Mouse (Mus musculus) liver, adult (tissue): ENCODE measurements around the gene Fndc3b.

Experiments
- GATA4 ChIP-seq: IDR thresholded peaks from 2 replicates; pipeline ENCODE4 v1.6.1; 2014; ENCODE audit warnings: mild to moderate bottlenecking, low read length; ENCODE audit not compliant: insufficient replicate concordance

The Fndc3b gene

GRCm38 (mm10) chr3:27483321-27483720 is 227.8 kb downstream of the Fndc3b start:
- no peak for TF ChIP-seq GATA4

GRCm38 (mm10) chr3:27481738-27482137 is 229.4 kb downstream of the Fndc3b start:
- no peak for TF ChIP-seq GATA4

- TF ChIP-seq GATA4: no peak
Measured at GRCm38 (mm10) chr3:27479378-27479777, 231.7 kb downstream of the Fndc3b start.

- no peak for TF ChIP-seq GATA4
Measured at GRCm38 (mm10) chr3:27478563-27479156, 232.4 kb downstream of the Fndc3b start.

GRCm38 (mm10) chr3:27475899-27476298 is 235.2 kb downstream of the Fndc3b start:
- no peak for TF ChIP-seq GATA4

- no peak for TF ChIP-seq GATA4
Measured at GRCm38 (mm10) chr3:27473801-27474599, 237.1 kb downstream of the Fndc3b start.

GRCm38 (mm10) chr3:27472846-27473245 is 238.3 kb downstream of the Fndc3b start:
- TF ChIP-seq GATA4: no peak

GRCm38 (mm10) chr3:27470781-27471180 is 240.3 kb downstream of the Fndc3b start:
- no peak for TF ChIP-seq GATA4

- no peak for TF ChIP-seq GATA4
Measured at GRCm38 (mm10) chr3:27469971-27470370, 241.1 kb downstream of the Fndc3b start.

GRCm38 (mm10) chr3:27467505-27468020 is 243.5 kb downstream of the Fndc3b start:
- TF ChIP-seq GATA4: no peak

- no peak for TF ChIP-seq GATA4
Measured at GRCm38 (mm10) chr3:27466297-27466901, 244.7 kb downstream of the Fndc3b start.

GRCm38 (mm10) chr3:27463373-27463772 is 247.7 kb downstream of the Fndc3b start:
- no peak for TF ChIP-seq GATA4

GRCm38 (mm10) chr3:27462934-27463333 is 248.2 kb downstream of the Fndc3b start:
- no peak for TF ChIP-seq GATA4

- TF ChIP-seq GATA4: no peak
Measured at GRCm38 (mm10) chr3:27462316-27462902, 248.7 kb downstream of the Fndc3b start.

- no peak for TF ChIP-seq GATA4
Measured at GRCm38 (mm10) chr3:27461861-27462260, 249.2 kb downstream of the Fndc3b start.
